Mouse (Mus musculus): Measurements from ENCODE around the gene Faap100.
"Not testable (repeated sequence)": the region's sequence is repeated elsewhere in the genome, so short reads cannot be mapped to it uniquely, and the experiment has no call there.

Gene Faap100

DNA sequence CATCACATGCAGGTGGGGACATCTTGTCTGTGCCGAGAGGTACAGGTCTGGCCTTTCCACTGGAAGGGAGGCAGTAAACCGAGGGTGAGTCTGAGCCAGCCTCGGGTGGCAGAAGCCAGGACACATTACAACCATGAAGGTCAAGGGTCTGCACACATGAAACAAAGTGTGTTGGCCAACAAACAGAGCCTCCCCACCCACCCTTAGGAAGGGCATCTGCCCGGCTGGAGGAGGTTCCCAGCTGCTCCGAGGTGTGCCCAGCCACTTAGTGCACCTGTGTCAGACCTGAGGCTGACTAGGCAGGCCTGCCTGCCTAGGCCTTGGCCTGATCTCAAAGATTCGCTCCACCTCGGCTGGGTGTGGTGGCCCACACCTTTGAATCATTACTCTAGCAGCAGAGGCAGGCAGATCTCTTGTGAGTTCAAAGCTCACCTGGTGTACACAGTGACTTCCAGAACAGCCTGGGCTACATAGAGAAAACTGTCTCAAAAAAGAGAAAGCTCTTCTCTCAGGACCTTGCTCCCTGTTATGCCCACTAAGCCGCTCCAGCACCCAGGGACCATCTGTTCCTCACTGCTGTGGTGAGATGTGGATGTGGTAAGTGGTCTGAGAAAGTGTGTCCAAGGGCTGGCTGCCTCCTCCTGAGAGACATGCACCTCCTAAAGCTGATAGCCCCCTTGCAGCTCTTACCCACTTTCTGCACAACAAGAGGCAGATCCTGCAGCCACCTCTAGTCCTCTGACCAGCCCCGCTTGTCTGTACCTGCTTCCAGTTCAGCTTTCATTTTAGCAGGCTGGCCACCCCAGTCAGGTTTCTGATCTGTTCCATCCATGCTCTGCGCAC lies 27.1 kb downstream of the Faap100 start:
- DNase-seq (ENCODE audit: low read depth, low spot score): peak; percentile 33

GRCm38 (mm10) chr11:120350711-120351110 lies 27.9 kb downstream of the Faap100 start:
- DNase-seq (ENCODE audit: low read depth, low spot score): peak; percentile 79

- peak; percentile 97 for DNase-seq (ENCODE audit: low read depth, low spot score)
Observed at GRCm38 (mm10) chr11:120349986-120350702, 28.4 kb downstream of the Faap100 start.

DNA sequence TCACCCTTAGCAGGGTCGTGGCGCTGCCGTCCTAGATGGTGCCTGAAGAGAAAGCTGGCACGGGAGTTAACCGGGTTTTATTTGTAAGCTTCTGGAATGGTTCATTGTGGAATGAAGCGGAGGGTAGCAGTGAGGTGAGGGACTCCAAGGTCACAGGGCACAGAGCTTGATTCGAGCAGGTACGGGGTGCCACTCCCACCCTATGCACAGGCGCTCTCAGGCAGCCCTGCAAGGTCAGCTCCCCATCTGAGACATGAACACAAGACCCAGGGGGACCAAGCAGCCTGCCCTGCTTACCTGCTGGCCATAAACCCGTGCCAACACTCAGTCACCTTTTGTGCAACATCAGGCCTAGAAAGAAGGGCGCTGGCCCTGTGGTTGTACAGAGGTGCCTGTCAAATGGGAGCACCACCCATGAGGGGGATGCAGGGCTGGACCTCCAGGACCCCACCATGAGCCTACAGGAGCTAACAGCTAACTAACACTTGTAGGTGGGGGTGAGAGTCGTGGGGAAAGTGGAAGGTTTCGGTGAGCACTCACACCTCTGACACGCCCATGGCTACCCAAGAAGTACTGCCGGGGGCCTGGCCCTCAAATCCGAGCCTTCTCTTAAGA lies 29.1 kb downstream of the Faap100 start:
- DNase-seq (ENCODE audit: low read depth, low spot score): peak; percentile 82

DNA sequence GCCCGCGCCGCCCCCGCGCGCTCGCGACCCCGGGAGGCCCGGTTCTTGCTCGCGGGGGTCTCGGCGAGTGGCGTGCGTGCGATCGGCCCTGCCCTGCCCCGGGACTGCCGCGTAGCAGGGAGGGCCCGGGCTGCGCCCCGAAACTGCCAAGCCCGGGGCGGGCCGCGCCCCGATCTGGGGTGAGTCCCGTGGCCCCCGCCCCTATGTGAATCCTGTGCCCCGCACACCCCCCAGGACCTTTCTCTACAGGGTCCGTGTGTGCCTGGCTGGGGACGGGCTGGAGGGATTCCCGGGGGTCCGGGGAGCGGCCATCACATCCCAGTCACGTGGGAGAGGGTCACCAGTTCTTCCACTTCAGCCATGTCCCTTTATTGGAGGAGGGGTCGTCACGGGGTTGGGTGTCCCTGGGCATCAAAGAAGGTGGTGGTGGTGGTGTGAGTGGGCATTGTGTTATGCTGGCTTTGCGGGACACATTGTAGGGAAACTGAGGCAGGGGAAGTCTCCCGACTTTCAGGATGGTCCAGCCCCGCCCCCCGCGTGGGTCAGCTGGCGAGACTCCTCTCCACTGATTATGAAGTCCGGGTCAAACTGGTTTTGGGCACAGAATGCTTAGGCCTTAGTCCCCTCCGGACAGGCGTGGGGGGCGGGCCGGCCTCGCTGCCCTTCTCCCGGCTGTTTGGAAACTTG lies 29.7 kb downstream of the Faap100 start:
- DNase-seq (ENCODE audit: low read depth, low spot score): peak; percentile 55

- DNase-seq (ENCODE audit: low read depth, low spot score): peak; percentile 68
Observed at GRCm38 (mm10) chr11:120347791-120348683, 30.5 kb downstream of the Faap100 start, which contains the start of gene Actg1. TSS of gene Actg1 (minus strand) at chr11:120348542.

DNA sequence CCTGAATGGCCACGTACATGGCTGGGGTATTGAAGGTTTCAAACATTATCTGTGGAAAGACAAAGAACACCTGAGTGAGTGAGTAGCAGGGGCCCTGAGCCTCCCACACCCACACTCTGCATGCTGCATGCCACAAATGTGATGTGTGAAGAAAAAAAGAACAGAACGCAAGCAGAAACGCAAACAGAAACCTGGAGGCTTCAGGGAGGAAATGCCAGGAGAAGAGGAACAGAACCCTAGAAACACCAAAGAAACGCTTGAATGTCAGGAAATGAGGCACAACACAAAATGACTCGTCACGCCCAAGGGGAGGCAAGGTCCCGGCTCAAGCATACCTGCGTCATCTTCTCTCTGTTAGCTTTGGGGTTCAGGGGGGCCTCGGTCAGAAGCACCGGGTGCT lies 31.3 kb downstream of the Faap100 start:
- no peak for DNase-seq (ENCODE audit: low read depth, low spot score)

GRCm38 (mm10) chr11:120346383-120347034 lies 32.1 kb downstream of the Faap100 start:
- not testable (repeated sequence) for DNase-seq (ENCODE audit: low read depth, low spot score)

GRCm38 (mm10) chr11:120345067-120345681 lies 33.4 kb downstream of the Faap100 start:
- peak; percentile 66 for DNase-seq (ENCODE audit: low read depth, low spot score)

GRCm38 (mm10) chr11:120344310-120344920 lies 34.1 kb downstream of the Faap100 start:
- DNase-seq (ENCODE audit: low read depth, low spot score): peak; percentile 31

GRCm38 (mm10) chr11:120343519-120344309 lies 34.9 kb downstream of the Faap100 start:
- peak; percentile 50 for DNase-seq (ENCODE audit: low read depth, low spot score)

DNA sequence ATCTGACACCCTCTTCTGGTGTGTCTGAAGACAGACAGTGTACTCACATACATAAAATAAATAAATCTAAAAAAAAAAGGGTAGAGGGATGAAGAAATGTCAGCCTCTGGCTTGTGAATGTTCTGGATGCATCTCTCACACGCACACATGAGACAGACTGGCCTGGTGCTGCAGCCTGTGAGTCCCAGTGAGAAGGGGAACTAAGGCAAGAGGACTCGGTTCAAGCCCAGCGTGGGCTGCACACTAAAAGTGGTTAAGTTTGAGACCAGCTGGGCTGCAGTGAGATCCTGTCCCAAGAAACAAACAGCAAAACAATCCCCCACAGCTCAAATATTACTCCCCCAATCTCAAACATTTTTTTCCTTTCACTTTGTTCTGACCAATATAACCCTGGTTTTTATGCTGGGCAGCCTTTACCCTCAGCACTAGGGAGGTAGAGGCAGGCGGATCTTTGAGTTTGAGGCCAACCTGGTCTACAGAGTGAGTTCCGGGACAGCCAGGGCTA lies 35.9 kb downstream of the Faap100 start:
- no peak for DNase-seq (ENCODE audit: low read depth, low spot score)

GRCm38 (mm10) chr11:120341661-120342060 lies 36.9 kb downstream of the Faap100 start:
- no peak for DNase-seq (ENCODE audit: low read depth, low spot score)

DNA sequence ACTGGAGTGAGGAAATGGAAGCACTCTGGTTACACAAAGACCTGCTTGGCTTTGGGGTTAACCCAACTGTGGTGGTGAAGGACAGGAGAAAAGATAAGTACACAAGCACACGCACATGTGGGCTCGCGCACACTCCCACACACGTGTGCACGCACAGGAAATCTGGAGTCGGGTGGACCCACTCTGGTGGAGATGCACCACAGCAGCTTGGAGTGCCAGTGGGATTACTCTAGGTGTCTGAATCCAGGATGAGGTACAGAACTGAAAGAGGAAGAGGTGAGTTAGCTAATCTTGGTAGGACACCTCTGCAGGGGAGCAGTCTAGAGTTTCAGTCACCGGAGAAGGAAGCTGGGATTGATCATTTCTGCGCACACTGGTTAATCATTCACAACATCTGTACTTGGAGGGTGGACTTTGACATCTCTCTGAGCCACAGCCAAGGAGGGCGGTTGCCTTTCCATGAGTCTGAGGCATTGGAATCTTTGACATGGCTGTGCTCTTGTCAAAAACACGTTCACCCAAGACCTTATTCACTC lies 38.5 kb downstream of the Faap100 start:
- no peak for DNase-seq (ENCODE audit: low read depth, low spot score)

DNA sequence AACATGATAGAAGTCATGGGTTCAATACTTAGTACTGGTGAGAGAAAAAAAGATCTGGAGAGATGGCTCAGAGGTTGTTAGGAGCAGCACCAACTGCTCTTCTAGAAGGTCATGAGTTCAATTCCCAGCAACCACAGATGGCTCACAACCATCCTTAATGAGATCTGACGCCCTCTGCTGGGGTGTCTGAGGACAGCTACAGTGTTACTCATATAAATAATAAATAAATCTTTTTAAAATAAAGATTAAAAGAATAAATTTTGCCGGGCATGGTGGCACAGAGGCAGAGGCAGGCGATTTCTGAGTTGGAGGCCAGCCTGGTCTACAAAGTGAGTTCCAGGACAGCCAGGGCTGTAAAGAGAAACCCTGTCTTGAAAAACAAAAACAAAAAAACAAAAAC lies 39.8 kb downstream of the Faap100 start:
- no peak for DNase-seq (ENCODE audit: low read depth, low spot score)

GRCm38 (mm10) chr11:120337447-120337846 lies 41.1 kb downstream of the Faap100 start:
- peak; percentile 47 for DNase-seq (ENCODE audit: low read depth, low spot score)

GRCm38 (mm10) chr11:120335431-120336021 lies 43.0 kb downstream of the Faap100 start:
- no peak for DNase-seq (ENCODE audit: low read depth, low spot score)

GRCm38 (mm10) chr11:120320156-120320555 lies 58.4 kb downstream of the Faap100 start:
- DNase-seq (ENCODE audit: low read depth, low spot score): no peak

All from ES-CJ7 (cell line).